Mouse (Mus musculus) G1E (cell line): ENCODE measurements around the gene Stard3. TPM values are rescaled to one million over a fixed set of nuclear protein-coding genes. Genes with fewer than 3 reads are reported as not detected.

Experiments
- ATAC-seq: 2 replicates; pipeline ENCODE4 v1.8.0; 2016; ENCODE audit warnings: mild to moderate bottlenecking; ENCODE audit not compliant: insufficient number of reproducible peaks, poor library complexity, low FRiP score, severe bottlenecking; ENCODE audit errors: extremely low read depth
- DNase-seq: peaks from one replicate; pipeline ENCODE4 v3.0.0; 2012; ENCODE audit warnings: low spot score
- H3K27me3 ChIP-seq: 2 replicates; pipeline ENCODE4 v1.6.1; 2012; ENCODE audit warnings: mild to moderate bottlenecking, low read length, inconsistent platforms; ENCODE audit not compliant: insufficient read depth
- H3K36me3 ChIP-seq: replicated peaks from 2 replicates; pipeline ENCODE3; 2012; ENCODE audit warnings: mild to moderate bottlenecking, inconsistent platforms
- H3K4me1 ChIP-seq: 2 replicates; pipeline ENCODE4 v1.6.1; 2012; ENCODE audit warnings: low read depth, low read length, inconsistent platforms, mixed read lengths; ENCODE audit not compliant: insufficient read depth
- H3K4me3 ChIP-seq: 2 replicates; pipeline ENCODE4 v1.5.1; 2012; ENCODE audit warnings: low read depth, mild to moderate bottlenecking, inconsistent platforms, low read length, moderate library complexity, mixed read lengths
- H3K9me3 ChIP-seq: replicated peaks from 2 replicates; pipeline ENCODE4 v1.6.1; 2012; ENCODE audit warnings: inconsistent platforms
- CTCF ChIP-seq: IDR thresholded peaks from 2 replicates; pipeline ENCODE4 v1.5.1; 2012; ENCODE audit warnings: low read depth, low read length, inconsistent platforms, mixed read lengths
- GATA1 ChIP-seq: IDR thresholded peaks from 2 replicates; pipeline ENCODE4 v1.6.1; 2012; ENCODE audit warnings: borderline replicate concordance, low read length, inconsistent platforms, mixed read lengths
- GATA2 ChIP-seq: IDR thresholded peaks from 2 replicates; pipeline ENCODE4 v1.6.1; 2012; ENCODE audit warnings: low read depth, low read length, inconsistent platforms, borderline replicate concordance
- POLR2AphosphoS5 ChIP-seq: IDR thresholded peaks from 2 replicates; pipeline ENCODE4 v1.6.1; 2012; ENCODE audit warnings: low read depth, low read length, inconsistent platforms; ENCODE audit not compliant: insufficient replicate concordance
- TAL1 ChIP-seq: conservative IDR thresholded peaks from 2 replicates; pipeline ENCODE4 v1.6.1; 2012; ENCODE audit warnings: low read depth, low read length, inconsistent platforms, mixed read lengths
- polyA plus RNA-seq: library from polyadenylated mRNA; stranded (reverse); fragments of >175 nt; gene quantifications from 2 replicates; pipeline ENCODE4 v1.2.3, GENCODE M21; 2012
- total RNA-seq, 2 experiments: library from RNA; stranded (forward) in 1 of 2; stranded (reverse) in 1 of 2; fragments of 200-1000 nt in 1 of 2; fragments of >200 nt in 1 of 2; fragmentation: Nextera tagmentation in 1 of 2; gene quantifications; 2 replicates each; pipeline ENCODE4 v1.2.3; 2014 to 2017

Gene Stard3
- total and polyA plus RNA-seq, 3 experiments, result 10.9 to 22.9 (median 18.5) TPM

GRCm38 (mm10) chr11:98338507-98338961 is 19.6 kb upstream of the Stard3 start:
- ATAC-seq (no peak), DNase-seq (no peak)
- TF ChIP-seq TAL1 (no peak), POLR2AphosphoS5 (no peak), CTCF (no peak), GATA1 (no peak), GATA2 (no peak)
- peaks cover 73% of the 10 kb centered on the region for H3K27me3 ChIP-seq
- no peaks in the 10 kb centered on the region for H3K9me3 ChIP-seq
- H3K36me3 ChIP-seq, result no peaks in the 10 kb centered on the region
- peaks cover 32% of the 10 kb centered on the region for H3K4me1 ChIP-seq
- no peak overlapping the region for H3K4me3 ChIP-seq

GRCm38 (mm10) chr11:98339071-98339501 is 19.1 kb upstream of the Stard3 start:
- Histone ChIP-seq H3K4me3 (no peak overlapping the region), H3K4me1 (peaks cover 31% of the 10 kb centered on the region), H3K9me3 (no peaks in the 10 kb centered on the region), H3K36me3 (no peaks in the 10 kb centered on the region), H3K27me3 (peaks cover 74% of the 10 kb centered on the region)
- no peak for ATAC-seq
- TF ChIP-seq GATA2 (no peak), TAL1 (no peak), POLR2AphosphoS5 (no peak), CTCF (no peak), GATA1 (no peak)
- no peak for DNase-seq

- Histone ChIP-seq H3K36me3 (no peaks in the 10 kb centered on the region), H3K27me3 (peaks cover 68% of the 10 kb centered on the region), H3K4me1 (peaks cover 25% of the 10 kb centered on the region), H3K4me3 (no peak overlapping the region), H3K9me3 (no peaks in the 10 kb centered on the region)
- no peak for ATAC-seq
- DNase-seq, result no peak
- no peak for TF ChIP-seq CTCF
- TF ChIP-seq POLR2AphosphoS5, result no peak
- no peak for TF ChIP-seq TAL1
- no peak for TF ChIP-seq GATA2
- no peak for TF ChIP-seq GATA1
Observed at GRCm38 (mm10) chr11:98339679-98340287, 18.4 kb upstream of the Stard3 start.

- no peak overlapping the region for H3K4me3 ChIP-seq
- DNase-seq, result no peak
- TF ChIP-seq GATA2, result no peak
- TF ChIP-seq GATA1, result no peak
- TF ChIP-seq POLR2AphosphoS5, result no peak
- no peak for TF ChIP-seq CTCF
- TF ChIP-seq TAL1, result no peak
- no peaks in the 10 kb centered on the region for H3K36me3 ChIP-seq
- H3K9me3 ChIP-seq, result no peaks in the 10 kb centered on the region
- ATAC-seq, result no peak
- peaks cover 22% of the 10 kb centered on the region for H3K4me1 ChIP-seq
- H3K27me3 ChIP-seq, result peaks cover 63% of the 10 kb centered on the region
Observed at GRCm38 (mm10) chr11:98340597-98340996, 17.6 kb upstream of the Stard3 start.

GRCm38 (mm10) chr11:98341174-98341573 is 17.0 kb upstream of the Stard3 start:
- peaks cover 22% of the 10 kb centered on the region for H3K4me1 ChIP-seq
- DNase-seq (no peak), ATAC-seq (no peak)
- TF ChIP-seq POLR2AphosphoS5, result no peak
- TF ChIP-seq TAL1, result no peak
- no peak for TF ChIP-seq GATA2
- TF ChIP-seq CTCF, result no peak
- TF ChIP-seq GATA1, result no peak
- H3K36me3 ChIP-seq, result no peaks in the 10 kb centered on the region
- no peak overlapping the region for H3K4me3 ChIP-seq
- peaks cover 61% of the 10 kb centered on the region for H3K27me3 ChIP-seq
- no peaks in the 10 kb centered on the region for H3K9me3 ChIP-seq

- no peaks in the 10 kb centered on the region for H3K36me3 ChIP-seq
- peaks cover 22% of the 10 kb centered on the region for H3K4me1 ChIP-seq
- peaks cover 61% of the 10 kb centered on the region for H3K27me3 ChIP-seq
- no peaks in the 10 kb centered on the region for H3K9me3 ChIP-seq
- H3K4me3 ChIP-seq, result no peak overlapping the region; the same call in 1 of the 2 replicates
- TF ChIP-seq TAL1 (no peak), GATA1 (no peak), CTCF (peak; percentile 84)
- ATAC-seq (peak; percentile 40; the same call in 1 of the 2 replicates), DNase-seq (peak; percentile 43)
Observed at GRCm38 (mm10) chr11:98342000-98342945, 15.9 kb upstream of the Stard3 start.
